Mouse (Mus musculus) WW6 (cell line): ENCODE data around the gene Kcng1.

ENCODE experiments used
- DNase-seq: peaks from one replicate; pipeline ENCODE4 v3.0.0-alpha.2; 2013; ENCODE audit warnings: low read depth, low spot score

The Kcng1 gene

GRCm38 (mm10) chr2:168260124-168260523, 21.4 kb downstream of the Kcng1 start:
- no peak for DNase-seq

DNA sequence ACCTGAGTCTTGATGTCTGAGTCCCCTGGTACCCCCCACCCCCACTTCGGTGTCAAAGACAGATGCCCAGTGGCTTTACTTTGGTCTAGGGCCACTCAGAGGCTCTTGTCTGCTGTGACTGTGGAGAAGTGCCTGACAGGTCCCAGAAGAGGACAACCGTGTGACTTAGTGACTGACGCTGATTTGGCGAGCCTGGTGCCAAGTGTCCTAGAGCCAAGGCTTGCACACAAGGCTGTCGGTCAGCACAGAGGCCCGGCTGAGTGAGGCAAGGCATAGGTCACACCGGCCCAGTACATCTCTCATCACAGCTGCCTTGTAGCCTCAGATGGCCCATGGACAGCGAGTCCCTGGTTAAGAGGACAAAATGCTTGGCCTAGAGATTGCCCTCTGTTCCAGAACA, 22.5 kb downstream of the Kcng1 start:
- DNase-seq: no peak

- no peak for DNase-seq
Measured at GRCm38 (mm10) chr2:168257188-168257587, 24.3 kb downstream of the Kcng1 start.

DNA sequence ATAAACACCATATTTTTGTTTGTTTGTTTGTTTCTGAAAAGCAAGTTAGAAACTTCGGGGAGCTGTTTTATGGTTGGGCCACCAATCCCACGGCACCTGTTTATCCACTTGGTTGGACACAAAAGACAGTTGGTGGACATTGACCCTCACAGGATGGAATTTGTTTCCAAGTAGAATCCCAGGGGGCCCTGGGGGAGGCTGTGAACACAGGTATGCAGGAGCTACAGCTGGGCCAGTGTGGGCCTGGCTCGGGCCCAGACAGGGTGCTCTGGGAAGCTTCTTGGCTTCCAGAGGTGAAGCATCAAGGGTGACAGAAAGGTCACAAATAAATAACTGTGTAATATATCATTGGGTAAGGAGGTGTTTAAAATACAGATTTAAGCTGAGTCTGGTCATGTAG, 25.0 kb downstream of the Kcng1 start:
- DNase-seq: no peak

- DNase-seq: no peak
Measured at GRCm38 (mm10) chr2:168253822-168254221, 27.7 kb downstream of the Kcng1 start.

GRCm38 (mm10) chr2:168252639-168253292, 28.8 kb downstream of the Kcng1 start:
- peak; percentile 84 for DNase-seq

DNA sequence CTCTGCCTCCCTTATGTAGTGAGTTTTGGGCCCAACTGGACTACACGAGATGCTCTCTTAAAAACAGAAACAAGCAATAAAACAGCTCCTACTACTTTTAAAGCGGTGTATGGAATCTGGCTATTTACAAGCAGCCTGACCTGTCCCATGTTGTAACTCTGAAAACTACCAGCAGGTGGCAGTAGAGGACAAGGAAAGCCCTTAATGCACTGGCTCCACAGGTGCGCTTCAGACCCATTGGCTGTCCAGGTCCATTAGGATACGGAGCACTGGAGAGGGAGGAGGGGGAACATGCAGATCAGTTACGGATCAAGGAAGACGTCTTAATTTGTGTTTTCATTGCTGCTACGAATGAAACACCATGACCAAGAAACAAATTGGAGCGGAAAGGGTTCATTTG, 31.3 kb downstream of the Kcng1 start:
- peak; percentile 69 for DNase-seq

GRCm38 (mm10) chr2:168248856-168249245, 32.7 kb downstream of the Kcng1 start:
- no peak for DNase-seq

DNA sequence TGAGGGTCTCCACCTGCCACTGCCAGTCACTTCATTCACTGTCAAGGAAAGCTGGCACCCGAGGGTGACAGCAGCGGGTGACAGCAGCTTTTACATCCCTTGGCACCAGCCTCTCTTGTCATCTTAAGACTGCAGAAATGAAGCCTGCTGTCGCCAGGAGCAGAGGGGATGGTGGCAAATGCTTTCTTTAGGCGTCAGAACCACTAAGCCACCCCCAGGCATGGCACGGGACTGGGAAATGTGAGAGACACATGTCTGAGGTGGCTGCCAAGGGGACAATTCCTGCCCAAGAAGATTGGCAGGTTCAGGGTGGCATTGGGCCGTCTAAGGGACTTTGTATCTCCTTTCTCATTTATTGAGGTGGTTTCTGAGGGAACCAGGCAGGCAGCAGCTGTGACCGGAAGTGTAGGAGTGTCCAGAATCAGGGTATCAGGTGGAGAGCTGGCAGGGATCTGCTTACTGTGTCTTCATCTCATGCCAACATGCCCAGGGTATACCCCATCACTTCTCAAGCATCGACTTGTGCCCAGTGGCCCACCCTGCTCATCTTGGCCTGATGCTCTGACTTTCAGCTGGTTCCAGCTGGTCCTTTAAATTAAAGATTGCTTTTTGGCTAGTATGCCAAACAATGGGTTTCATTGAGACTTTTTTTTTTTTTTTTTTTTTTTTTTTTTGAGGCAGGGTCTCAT, 33.2 kb downstream of the Kcng1 start:
- no peak for DNase-seq

- DNase-seq: no peak
Measured at GRCm38 (mm10) chr2:168245571-168245970, 36.0 kb downstream of the Kcng1 start.

DNA sequence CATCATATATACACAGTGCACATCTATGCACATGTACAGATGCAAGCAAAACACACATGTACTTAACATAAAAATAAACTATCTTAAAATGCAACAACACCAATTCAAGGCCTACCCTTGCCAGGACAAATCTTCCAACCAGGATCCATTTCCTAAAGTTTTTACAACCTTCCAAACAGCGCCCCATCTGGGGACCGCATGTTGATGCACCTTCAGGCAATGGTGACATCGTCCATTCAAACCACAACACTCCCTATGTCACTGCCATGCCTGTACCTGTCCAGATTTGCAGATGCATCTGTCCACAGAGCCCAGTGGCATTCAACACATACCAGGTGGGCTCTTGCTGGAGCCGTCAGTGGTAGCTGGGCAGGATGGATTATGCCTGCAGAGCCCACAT, 38.3 kb downstream of the Kcng1 start:
- no peak for DNase-seq

DNA sequence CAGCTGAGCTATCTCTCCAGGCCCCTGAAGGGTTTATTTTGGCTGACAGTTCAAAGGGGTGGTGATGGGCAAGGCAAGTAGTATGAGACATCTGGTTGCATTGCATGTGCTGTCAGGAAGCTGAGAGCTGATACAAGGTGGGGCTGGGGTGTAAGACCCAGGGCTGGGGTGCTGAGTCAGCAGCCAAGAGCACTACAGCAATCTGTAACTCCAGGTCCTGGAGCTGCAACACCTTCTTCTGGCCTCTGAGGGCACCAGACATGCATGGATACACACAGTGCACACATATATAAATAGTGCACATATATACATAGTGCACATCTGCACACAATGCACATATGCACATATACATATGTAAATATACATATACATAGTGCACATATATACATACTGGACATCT, 38.7 kb downstream of the Kcng1 start:
- no peak for DNase-seq

- DNase-seq: no peak
Measured at GRCm38 (mm10) chr2:168238335-168238734, 43.2 kb downstream of the Kcng1 start.

DNA sequence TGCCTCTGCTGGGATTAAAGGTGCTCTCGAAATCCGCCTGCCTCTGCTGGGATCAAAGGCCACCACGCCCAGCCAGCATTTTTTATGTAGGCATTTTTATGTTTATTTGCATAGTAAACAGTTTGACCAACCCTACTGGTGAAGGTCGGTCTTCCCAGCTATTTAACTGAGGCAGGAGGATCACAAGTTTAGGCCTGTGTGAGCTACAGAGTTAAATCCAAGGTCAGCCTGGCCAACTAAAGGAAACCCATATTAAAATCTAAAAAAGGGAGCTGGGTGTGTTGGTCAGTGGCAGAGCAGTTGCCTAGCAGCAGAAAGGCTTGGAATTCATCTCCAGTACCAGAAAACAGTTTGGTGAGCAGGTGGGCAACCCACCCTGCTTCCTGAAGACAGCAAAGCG, 48.2 kb downstream of the Kcng1 start:
- no peak for DNase-seq

DNA sequence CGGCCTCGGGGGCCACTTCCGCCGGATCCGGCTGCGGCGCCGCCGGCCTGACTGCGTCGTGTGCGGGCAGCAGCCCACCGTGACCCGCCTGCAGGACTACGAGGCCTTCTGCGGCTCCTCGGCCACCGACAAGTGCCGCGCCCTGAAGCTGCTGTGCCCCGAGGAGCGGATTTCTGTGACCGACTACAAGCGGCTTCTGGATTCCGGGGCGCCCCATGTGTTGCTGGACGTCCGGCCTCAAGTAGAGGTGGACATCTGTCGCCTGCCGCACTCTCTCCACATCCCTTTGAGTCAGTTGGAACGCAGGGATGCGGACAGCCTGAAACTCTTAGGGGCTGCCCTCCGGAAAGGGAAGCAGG, 50.1 kb downstream of the Kcng1 start:
- no peak for DNase-seq

DNA sequence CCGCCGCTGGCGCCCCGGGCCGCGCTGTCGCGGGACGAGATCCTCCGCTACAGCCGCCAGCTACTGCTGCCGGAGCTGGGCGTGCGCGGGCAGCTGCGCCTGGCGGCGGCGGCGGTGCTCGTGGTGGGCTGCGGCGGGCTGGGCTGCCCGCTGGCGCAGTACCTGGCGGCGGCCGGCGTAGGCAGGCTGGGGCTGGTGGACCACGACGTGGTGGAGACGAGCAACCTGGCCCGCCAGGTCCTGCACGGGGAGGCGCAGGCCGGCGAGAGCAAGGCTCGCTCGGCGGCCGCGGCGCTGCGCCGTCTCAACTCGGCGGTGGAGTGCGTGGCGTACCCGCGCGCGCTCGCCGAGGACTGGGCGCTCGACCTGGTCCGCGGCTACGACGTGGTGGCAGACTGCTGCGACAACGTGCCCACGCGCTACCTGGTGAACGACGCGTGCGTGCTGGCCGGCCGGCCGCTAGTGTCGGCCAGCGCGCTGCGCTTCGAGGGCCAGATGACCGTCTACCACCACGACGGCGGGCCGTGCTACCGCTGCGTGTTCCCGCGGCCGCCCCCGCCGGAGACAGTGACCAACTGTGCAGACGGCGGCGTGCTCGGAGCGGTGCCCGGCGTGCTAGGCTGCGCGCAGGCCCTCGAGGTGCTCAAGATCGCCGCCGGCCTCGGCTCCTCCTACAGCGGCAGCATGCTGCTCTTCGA, 50.6 kb downstream of the Kcng1 start:
- DNase-seq: no peak

- peak; percentile 59 for DNase-seq
Measured at GRCm38 (mm10) chr2:168230026-168230728, 51.4 kb downstream of the Kcng1 start, which contains the start of the genes Gm20716, Dpm1 and Mocs3. Gm20716 (minus strand) TSS chr2:168230364. Dpm1 (minus strand) TSS chr2:168230591. Mocs3 (plus strand) TSS chr2:168230622.

DNA sequence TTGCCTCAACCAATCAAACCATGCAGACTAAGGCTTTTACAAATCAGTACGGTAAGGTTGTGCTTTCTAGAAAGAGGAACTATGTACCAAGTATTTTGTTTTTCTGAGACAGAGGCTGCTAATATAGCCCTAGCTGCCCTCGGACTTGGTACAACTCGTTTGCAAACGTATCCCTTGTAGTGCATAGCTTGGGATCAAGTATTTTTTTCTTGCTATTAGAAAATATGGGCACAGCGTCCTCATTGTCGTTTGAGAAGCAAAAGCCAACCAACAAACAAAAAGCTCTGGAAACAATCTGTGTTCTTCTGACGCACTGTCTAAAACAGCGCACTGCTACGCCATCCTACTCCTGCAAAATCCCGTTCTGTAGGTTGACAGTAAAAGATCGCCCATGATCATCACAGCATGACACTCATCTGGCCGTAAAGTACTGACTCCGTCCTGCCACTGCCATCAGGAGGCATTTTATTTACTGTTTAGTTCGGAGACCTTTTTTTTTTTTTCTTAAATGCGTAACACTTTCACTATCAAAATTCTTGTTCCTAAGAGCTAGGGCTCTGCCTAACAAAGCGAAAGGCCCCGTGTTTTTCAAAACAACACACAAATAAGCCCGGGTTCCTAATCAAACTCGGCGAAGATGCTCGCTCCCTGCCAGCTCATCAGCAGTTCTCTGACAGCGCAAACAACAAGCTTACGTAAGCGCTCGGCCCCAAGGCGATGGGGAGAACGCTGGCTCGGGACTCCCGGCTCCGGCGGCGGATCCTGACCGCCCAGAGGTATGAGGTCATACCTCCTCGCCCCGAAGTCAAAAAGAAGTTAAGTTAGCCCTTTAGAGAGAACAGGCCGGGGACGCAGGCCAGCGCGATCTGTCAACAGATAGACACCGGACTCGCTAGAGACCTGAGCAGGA, 52.2 kb downstream of the Kcng1 start:
- no peak for DNase-seq

DNA sequence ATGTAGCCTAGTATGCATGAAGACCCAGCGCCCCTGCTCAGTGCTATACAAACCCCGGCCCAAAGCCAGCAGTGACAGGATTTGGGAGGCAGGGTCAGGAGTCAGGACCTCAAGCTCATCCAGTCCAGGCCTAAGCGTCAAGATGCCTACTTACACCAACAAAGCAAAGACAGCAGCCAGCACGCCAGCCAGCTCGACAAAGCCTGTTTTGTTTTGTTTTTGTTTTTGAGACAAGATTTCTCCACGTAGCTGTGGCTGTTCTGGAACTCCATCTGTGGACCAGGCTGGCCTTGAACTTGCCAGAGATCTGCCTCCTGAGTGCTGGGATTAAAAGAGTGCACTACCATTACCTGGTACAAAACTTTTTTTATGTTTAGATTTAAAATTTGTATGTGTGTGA, 58.2 kb downstream of the Kcng1 start:
- DNase-seq: no peak

GRCm38 (mm10) chr2:168213788-168214397, 67.6 kb downstream of the Kcng1 start:
- DNase-seq: peak; percentile 61
